Mouse (Mus musculus): ENCODE data around the gene Olfr1377.

DNA sequence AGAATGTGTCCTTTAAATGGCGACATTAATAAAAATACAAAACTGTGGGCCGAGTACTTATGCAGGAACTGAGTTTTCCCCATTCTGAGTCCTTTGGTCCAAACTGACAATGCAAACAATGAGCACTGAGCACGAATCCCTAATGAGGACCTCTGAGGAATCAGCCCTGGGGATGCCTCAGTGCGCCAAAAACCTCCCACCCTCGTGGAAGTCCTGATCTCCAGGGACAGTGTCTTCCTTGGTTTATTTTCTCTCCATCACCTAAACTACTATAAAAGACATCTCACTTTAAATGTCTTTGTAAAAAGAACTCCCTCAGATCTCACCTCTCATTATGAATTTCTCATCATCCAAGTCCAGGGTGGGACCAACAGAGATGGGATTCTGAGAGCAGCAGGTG is at the start of gene Olfr1377:
- no peak for TF ChIP-seq ETS1 (conservative IDR thresholded peaks at IDR 0.05; ENCODE audit: low read depth, low read length)
- no peak for TF ChIP-seq POLR2A (IDR thresholded peaks at IDR 0.05; ENCODE audit: low read depth, low read length)
- no peak for TF ChIP-seq CTCF (conservative IDR thresholded peaks at IDR 0.05 in 1 of 2, IDR thresholded peaks at IDR 0.05 in 1 of 2; ENCODE audit: low read depth in 2 of 2, low read length in 2 of 2)
- no peak for TF ChIP-seq RCOR1 (conservative IDR thresholded peaks at IDR 0.05; ENCODE audit: low read depth, low read length)
- TF ChIP-seq BHLHE40 (IDR thresholded peaks at IDR 0.05; ENCODE audit: low read depth, low read length), result no peak
- no peak for TF ChIP-seq JUND (conservative IDR thresholded peaks at IDR 0.05; ENCODE audit: low read depth, low read length)
- no peak for TF ChIP-seq E2F4 (IDR thresholded peaks at IDR 0.05; ENCODE audit: insufficient replicate concordance, low read depth, low read length)
- no peak for TF ChIP-seq CHD2 (IDR thresholded peaks at IDR 0.05; ENCODE audit: low read length)
- TF ChIP-seq ZC3H11A (IDR thresholded peaks at IDR 0.05; ENCODE audit: low read depth, low read length), result no peak
- no peak for TF ChIP-seq MAX (IDR thresholded peaks at IDR 0.05; ENCODE audit: low read length)
- TF ChIP-seq TBP (conservative IDR thresholded peaks at IDR 0.05; ENCODE audit: low read depth, low read length), result no peak
- no peak for TF ChIP-seq CHD1 (IDR thresholded peaks at IDR 0.05; ENCODE audit: low read depth, low read length)

Measured in CH12.LX (cell line).